Mouse (Mus musculus) gastrocnemius, adult 2 months (tissue): Measurements from ENCODE around the gene Triap1. TPM values are rescaled to one million over a fixed set of nuclear protein-coding genes. Genes with fewer than 3 reads are reported as not detected.

Source experiments
- DNase-seq: peaks from one replicate; pipeline ENCODE4 v3.0.0; 2022
- H3K27ac ChIP-seq: fragments of 200-600 bp; 2 replicates; pipeline ENCODE4 v1.8.1; 2022; ENCODE audit warnings: mild to moderate bottlenecking
- H3K4me3 ChIP-seq: fragments of 200-600 bp; 2 replicates; pipeline ENCODE4 v1.8.1; 2022; ENCODE audit warnings: mild to moderate bottlenecking, moderate library complexity
- CTCF ChIP-seq: fragments of 200-600 bp; IDR thresholded peaks from 2 replicates; pipeline ENCODE4 v1.8.1; 2022; ENCODE audit warnings: antibody characterized with exemption, mild to moderate bottlenecking, moderate library complexity
- intact Hi-C: fragments of 180-260 bp; cut with DNase I; formaldehyde crosslinking; loops from one replicate; pipeline ENCODE4 v1.15.1; 2025
- total RNA-seq, 2 experiments: library from RNA; stranded (reverse); gene quantifications; 2 replicates each; pipeline ENCODE4 v1.2.3; 2021

Triap1 gene
- total RNA-seq, 2 experiments from 2014 or later, result 19.1 to 20.3 TPM

DNA sequence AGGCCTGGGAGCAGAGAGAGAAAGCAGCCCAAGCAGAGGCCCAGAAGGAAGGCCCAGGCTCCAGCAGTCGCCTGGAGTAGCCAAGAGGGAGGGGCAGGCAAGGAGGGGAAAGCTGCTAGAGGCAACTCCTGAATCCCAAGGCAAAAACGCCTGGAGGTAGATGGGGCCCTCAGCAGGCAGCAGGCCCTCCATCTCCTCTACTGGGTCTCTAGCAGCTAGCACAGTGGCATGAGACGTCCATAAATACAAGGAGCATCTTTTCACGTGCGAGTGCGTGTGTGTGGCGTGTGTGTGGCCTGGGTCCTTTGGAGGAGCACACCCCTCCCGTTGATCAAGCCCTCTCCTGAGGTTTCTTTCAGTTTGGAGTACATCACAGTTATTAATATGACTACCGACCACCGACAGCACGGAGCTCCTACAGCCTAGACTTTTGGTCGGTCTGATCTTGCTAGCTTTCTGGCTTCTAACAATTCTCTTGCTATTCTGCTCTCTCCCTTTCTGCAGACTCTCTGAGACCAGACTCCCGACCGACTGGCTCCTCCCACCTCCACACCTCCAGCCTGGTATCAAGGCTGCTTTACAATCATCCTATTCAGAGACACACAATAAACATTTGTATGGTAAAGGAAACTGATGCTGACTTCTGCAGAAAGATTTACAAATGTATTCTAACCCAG, 23.9 kb upstream of the Triap1 start:
- Histone ChIP-seq H3K27ac (peak overlapping the region; percentile 85), H3K4me3 (no peak overlapping the region)
- DNase-seq, result peak; percentile 16
- intact Hi-C loops, result no loop called here
- no peak for TF ChIP-seq CTCF

- no peak for DNase-seq
- intact Hi-C loops, result no loop called here
- Histone ChIP-seq H3K27ac (peak overlapping the region; percentile 85), H3K4me3 (no peak overlapping the region)
- no peak for TF ChIP-seq CTCF
Observed at GRCm38 (mm10) chr5:115317645-115318328, 23.2 kb upstream of the Triap1 start.

- H3K4me3 ChIP-seq, result peak overlapping the region; percentile 74
- H3K27ac ChIP-seq, result peak overlapping the region; percentile 85
- intact Hi-C loops, result no loop called here
- TF ChIP-seq CTCF, result peak; percentile 64
- peak; percentile 79 for DNase-seq
Observed at GRCm38 (mm10) chr5:115319004-115319940, 21.8 kb upstream of the Triap1 start.

DNA sequence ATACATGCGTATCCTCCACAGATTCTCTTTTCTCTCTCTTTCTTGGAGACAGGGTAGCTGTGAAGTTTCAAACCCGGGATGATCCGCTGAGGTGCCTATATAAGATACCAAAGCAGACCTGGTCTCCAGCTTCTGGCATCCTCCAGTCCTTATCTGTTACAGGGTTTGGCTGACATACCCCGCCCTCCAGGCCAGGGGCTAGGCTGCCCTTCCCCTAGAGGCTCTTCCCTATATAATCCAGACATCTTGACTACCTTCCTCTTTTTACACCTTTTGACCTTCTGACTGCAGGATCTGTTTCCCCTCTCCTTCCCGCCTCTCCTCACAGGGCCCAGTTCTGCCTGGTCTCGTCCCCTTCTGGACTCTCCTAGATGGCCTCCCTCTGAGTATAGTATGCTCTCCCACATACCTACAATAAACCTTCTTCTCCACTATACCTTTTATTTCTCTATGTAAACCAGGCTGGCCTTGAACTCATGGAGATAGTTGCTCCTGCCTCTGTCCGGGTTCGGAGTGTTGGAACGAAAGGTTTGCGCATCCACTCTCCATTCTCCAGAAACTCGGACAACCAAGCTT, 14.7 kb upstream of the Triap1 start:
- TF ChIP-seq CTCF, result no peak
- Histone ChIP-seq H3K4me3 (peak overlapping the region; percentile 92), H3K27ac (peak overlapping the region; percentile 89)
- intact Hi-C loops, result no loop called here
- no peak for DNase-seq

DNA sequence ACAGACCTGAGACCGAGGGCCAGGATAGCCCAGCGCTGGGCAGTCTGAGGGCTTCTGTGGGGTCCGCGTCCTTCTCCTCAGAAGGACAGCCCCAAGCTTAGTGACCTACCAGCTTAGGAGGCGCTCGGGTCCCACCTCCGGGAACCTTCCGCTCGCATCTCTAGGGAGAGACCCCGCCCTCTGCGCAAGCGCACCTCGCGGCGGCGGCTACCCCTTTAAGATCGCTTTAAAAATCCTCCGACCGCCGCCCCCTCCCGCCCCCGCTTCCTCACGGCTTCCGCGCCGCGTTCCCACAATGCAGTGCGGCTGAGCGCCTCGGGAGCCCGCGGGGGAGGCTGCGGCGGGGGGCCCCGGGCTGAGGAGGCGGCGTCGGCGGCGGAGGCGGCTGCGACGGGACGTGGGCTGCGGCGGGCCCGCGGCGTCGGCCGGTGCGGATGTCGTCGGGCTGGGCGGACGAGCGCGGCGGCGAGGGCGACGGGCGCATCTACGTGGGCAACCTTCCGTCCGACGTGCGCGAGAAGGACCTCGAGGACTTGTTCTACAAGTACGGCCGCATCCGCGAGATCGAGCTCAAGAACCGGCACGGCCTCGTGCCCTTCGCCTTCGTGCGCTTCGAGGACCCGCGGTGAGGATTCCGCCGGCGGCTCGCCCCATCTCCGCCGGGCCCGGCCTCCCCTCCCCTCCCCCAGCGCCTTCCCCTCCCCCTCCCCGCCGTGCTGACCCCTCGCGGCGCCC, 14.0 kb upstream of the Triap1 start, which contains the start of gene Srsf9:
Srsf9 (plus strand) TSS at position 303 of the 735 bp plus-strand sequence.
- peak within 1 kb of the TSS; percentile 89 for H3K27ac ChIP-seq
- peak within 1 kb of the TSS; percentile 92 for H3K4me3 ChIP-seq
- no peak for TF ChIP-seq CTCF
- DNase-seq, result peak; percentile 97
- intact Hi-C loops, result no loop called here

DNA sequence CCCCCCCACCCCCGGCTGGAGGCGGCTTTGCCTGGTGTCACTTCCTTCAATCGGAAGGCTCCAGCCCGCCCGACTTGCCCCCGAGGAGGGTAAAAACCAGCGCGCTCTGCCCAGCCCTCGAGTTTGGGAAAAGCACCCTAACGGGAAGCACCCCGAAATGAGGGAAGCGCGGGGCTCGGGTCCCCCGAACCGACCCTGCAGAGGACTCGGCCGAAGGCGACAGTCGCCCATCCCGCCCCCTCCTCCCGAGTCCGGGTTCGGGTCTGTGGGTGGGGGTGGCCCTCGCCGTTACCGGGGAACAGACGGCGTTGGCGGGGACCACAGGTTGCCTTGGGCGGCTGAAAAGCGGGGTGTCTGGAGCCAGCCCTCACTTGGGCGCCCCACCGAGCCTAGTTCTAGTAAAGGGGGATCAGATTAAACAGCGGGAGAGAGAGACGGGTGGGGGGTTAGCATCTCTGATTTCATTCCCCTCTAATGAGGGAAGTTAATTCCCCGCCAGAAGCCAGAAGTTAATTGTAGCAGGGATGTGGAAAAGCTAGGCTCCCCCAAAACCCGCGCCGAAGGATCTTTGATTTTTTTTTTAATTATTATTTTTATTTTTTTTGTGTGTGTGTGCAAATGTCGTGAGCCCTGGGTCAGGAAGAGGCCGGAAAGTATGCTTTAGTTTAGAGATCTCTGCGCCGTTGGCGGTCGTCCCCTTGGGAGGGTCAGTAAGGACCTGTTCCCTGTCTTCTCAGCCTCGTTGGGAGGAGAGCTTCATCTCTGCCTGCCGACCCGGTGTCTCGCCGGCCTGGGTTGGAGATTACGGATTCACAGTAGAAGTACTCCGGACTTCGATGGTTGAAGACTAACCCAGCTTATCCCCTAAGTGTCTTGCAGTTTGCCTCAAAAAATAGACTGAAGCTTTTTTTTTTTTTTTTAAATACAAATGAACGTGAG, 13.1 kb upstream of the Triap1 start:
- intact Hi-C loops, result no loop called here
- TF ChIP-seq CTCF, result no peak
- peak; percentile 57 for DNase-seq

GRCm38 (mm10) chr5:115330955-115331354, 10.1 kb upstream of the Triap1 start:
- Histone ChIP-seq H3K27ac (no peak overlapping the region), H3K4me3 (no peak overlapping the region)
- no peak for TF ChIP-seq CTCF
- no peak for DNase-seq
- intact Hi-C loops, result no loop called here

More for the DNA sequence above, 13.1 kb upstream of the Triap1 start:
- Histone ChIP-seq H3K4me3 (peak overlapping the region; percentile 92), H3K27ac (peak overlapping the region; percentile 89)

- no peak for TF ChIP-seq CTCF
- Histone ChIP-seq H3K4me3 (no peak overlapping the region), H3K27ac (no peak overlapping the region)
- DNase-seq, result no peak
- intact Hi-C loops, result no loop called here
Observed at GRCm38 (mm10) chr5:115333626-115334025, 7.4 kb upstream of the Triap1 start.

DNA sequence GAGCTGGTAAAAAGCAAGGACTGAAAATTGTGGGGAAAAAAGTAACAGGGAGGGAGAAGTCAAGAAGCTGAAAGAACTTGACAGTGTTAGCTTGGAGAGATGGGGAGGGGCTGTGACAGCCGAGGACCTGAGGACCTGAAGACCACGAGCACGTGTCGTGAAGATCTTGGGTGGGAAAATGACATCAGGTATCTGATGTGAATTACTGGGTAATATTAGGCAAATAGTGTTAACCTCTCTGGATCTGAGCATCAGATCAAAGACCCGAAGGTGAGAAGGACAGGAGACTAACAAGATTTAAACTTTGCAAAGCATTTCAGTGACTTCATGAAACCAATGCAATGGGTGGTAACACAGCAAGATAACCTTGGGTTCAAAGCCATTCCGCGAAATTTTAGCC, 1.0 kb upstream of the Triap1 start:
- H3K27ac ChIP-seq, result peak overlapping the region; percentile 98; the same call in 1 of the 2 replicates
- no peak for DNase-seq
- H3K4me3 ChIP-seq, result peak overlapping the region; percentile 99
- TF ChIP-seq CTCF, result no peak
- intact Hi-C loops, result loop anchor here (5.0 kb wide), 1 partner anchor 58 kb away; no protein-coding TSS in a partner anchor

GRCm38 (mm10) chr5:115341314-115342165, 515 bp downstream of the Triap1 start:
- no peak for DNase-seq
- H3K27ac ChIP-seq, result peak overlapping the region; percentile 98
- H3K4me3 ChIP-seq, result peak overlapping the region; percentile 99
- no peak for TF ChIP-seq CTCF
- intact Hi-C loops, result loop anchor here (5.0 kb wide), 1 partner anchor 59 kb away; no protein-coding TSS in a partner anchor
